Mouse (Mus musculus): ENCODE measurements at regions not wholly inside any gene's neighbourhood (a gene's known extent, or its start where the extent isn't known, plus 50 kb on each side); places are given as distances from the start of the nearest gene placed in this dataset.

- H3K27me3 ChIP-seq (replicated peaks): no peaks in the 10 kb centered on the region
- H3K4me1 ChIP-seq: no peaks in the 10 kb centered on the region
- no peak for ATAC-seq (replicated peaks)
- H3K4me2 ChIP-seq: no peak overlapping the region
- H3K9ac ChIP-seq: no peak overlapping the region
- H3K27ac ChIP-seq: no peak overlapping the region
- 87% methylated on average over 1 of the region's 1 CpGs for WGBS
- no peaks in the 10 kb centered on the region for H3K9me3 ChIP-seq
- H3K4me3 ChIP-seq: no peak overlapping the region
- H3K36me3 ChIP-seq (replicated peaks): no peaks in the 10 kb centered on the region
These were observed 342.1 kb upstream of the Klf6 start for GRCm38 (mm10) chr13:5519181-5519580.

GRCm38 (mm10) chr13:5519600-5519999 is 341.7 kb upstream of the Klf6 start:
- Histone ChIP-seq H3K9ac (no peak overlapping the region), H3K4me1 (no peaks in the 10 kb centered on the region), H3K36me3 (replicated peaks) (no peaks in the 10 kb centered on the region), H3K9me3 (no peaks in the 10 kb centered on the region), H3K27me3 (replicated peaks) (no peaks in the 10 kb centered on the region), H3K27ac (no peak overlapping the region), H3K4me2 (no peak overlapping the region), H3K4me3 (no peak overlapping the region)
- 54% methylated on average over 1 of the region's 1 CpGs for WGBS
- ATAC-seq (replicated peaks): no peak

GRCm38 (mm10) chr13:5527400-5527799 is 333.9 kb upstream of the Klf6 start:
- no peak for ATAC-seq (replicated peaks)
- H3K27me3 ChIP-seq (replicated peaks): no peaks in the 10 kb centered on the region
- H3K36me3 ChIP-seq (replicated peaks): no peaks in the 10 kb centered on the region
- H3K27ac ChIP-seq: no peak overlapping the region
- H3K4me1 ChIP-seq: no peaks in the 10 kb centered on the region
- no peak overlapping the region for H3K9ac ChIP-seq
- no peak overlapping the region for H3K4me3 ChIP-seq
- H3K9me3 ChIP-seq: no peaks in the 10 kb centered on the region
- H3K4me2 ChIP-seq: no peak overlapping the region
- 89% methylated on average over 1 of the region's 1 CpGs for WGBS

DNA sequence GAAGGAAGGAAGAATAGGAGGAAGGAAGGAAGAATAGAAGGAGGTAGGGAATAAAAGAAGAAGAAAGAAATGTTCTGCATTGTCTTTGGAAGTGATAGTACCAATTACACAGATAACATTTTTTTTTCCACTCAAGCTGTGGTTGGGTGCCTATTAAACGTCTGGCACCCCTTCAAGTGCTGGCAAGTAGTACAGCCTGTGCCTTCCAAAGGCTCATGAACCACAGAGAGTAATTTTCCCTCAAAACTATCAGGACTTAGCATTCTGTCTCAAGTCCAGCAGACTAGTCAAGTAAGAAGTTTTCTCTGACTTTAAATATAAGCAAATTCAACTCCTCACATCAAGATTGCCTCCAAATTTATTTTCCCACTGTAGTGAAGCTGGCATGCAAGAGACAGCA is 321.0 kb upstream of the Klf6 start:
- Histone ChIP-seq H3K27ac (no peak overlapping the region), H3K9me3 (no peaks in the 10 kb centered on the region), H3K4me2 (no peak overlapping the region), H3K4me3 (no peak overlapping the region), H3K27me3 (replicated peaks) (no peaks in the 10 kb centered on the region), H3K4me1 (no peaks in the 10 kb centered on the region), H3K36me3 (replicated peaks) (no peaks in the 10 kb centered on the region), H3K9ac (no peak overlapping the region)
- whole genome bisulfite sequencing: 76% methylated on average over 1 of the region's 1 CpGs
- no peak for ATAC-seq (replicated peaks)

- Histone ChIP-seq H3K4me1 (no peaks in the 10 kb centered on the region), H3K4me3 (no peak overlapping the region), H3K27ac (no peak overlapping the region), H3K9ac (no peak overlapping the region), H3K27me3 (replicated peaks) (no peaks in the 10 kb centered on the region), H3K36me3 (replicated peaks) (no peaks in the 10 kb centered on the region), H3K9me3 (no peaks in the 10 kb centered on the region), H3K4me2 (no peak overlapping the region)
- ATAC-seq (replicated peaks): no peak
These were observed 315.8 kb upstream of the Klf6 start for GRCm38 (mm10) chr13:5545521-5545920.

DNA sequence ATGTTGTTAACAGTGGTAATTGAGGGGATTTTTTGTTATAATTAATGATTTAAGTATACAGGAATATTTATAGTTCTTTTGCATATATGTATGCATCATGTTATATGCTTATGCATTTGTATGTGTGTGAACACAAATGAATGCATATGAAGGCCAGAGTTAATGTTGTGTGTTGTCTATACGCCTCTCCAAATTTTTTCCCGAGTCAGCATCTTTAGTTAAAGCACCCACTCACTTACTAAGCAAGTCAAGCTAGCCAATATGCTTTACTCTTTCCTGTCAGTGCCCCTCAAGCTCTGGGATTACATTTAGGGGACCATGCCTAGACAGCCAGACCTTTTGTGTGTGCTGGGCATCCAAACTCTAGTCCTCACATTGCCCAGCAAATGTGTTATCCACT is 315.3 kb upstream of the Klf6 start:
- Histone ChIP-seq H3K27ac (no peak overlapping the region), H3K36me3 (replicated peaks) (no peaks in the 10 kb centered on the region), H3K4me2 (no peak overlapping the region), H3K27me3 (replicated peaks) (no peaks in the 10 kb centered on the region), H3K9ac (no peak overlapping the region), H3K4me3 (no peak overlapping the region), H3K4me1 (no peaks in the 10 kb centered on the region), H3K9me3 (no peaks in the 10 kb centered on the region)
- no peak for ATAC-seq (replicated peaks)
- 94% methylated on average over 2 of the region's 2 CpGs for WGBS

DNA sequence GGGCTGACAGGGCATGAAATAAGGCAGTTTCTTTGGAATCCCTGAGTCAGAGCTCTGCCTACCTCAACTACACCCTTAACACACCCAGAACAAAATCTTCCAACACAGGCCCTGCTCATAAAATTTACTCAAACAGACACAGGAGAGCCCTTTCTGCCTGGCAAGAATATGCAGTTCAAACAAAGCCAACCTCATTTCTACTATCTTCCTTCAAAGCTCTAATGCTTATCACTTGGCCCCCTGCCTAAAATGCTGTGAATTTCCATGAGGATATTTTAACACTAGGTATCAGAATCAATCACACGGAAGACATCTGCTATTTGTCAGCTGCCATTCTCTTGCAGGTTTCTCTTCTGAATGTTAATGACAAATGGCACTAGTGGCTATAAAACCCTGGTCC is 314.3 kb upstream of the Klf6 start:
- ATAC-seq (replicated peaks): no peak
- Histone ChIP-seq H3K4me3 (no peak overlapping the region), H3K36me3 (replicated peaks) (no peaks in the 10 kb centered on the region), H3K4me1 (no peaks in the 10 kb centered on the region), H3K27me3 (replicated peaks) (no peaks in the 10 kb centered on the region), H3K9ac (no peak overlapping the region), H3K9me3 (no peaks in the 10 kb centered on the region), H3K4me2 (no peak overlapping the region), H3K27ac (no peak overlapping the region)
- WGBS: 64% methylated on average over 1 of the region's 1 CpGs

DNA sequence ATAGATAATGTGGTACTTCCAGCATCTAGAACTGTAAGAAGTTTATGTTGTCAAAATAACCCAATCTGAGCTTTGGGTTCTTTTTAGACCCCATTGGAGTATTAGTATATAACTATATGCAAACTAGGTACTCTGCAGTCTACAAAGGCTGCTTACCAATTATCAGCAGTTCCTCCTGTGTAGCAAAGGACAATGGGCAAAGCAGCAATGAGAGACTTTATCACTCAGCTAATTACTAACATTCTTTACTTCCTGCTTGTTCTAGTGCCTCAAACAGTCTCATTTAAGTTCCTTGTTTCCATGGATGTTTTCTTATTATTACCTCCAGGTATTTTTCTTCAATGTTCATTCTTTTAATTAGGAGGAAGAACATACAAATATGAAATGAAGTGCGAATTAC is 312.5 kb upstream of the Klf6 start:
- ATAC-seq (replicated peaks): no peak
- Histone ChIP-seq H3K27ac (no peak overlapping the region), H3K4me1 (no peaks in the 10 kb centered on the region)

GRCm38 (mm10) chr13:5549175-5549574 is 312.1 kb upstream of the Klf6 start:
- no peak overlapping the region for H3K4me3 ChIP-seq
- no peaks in the 10 kb centered on the region for H3K36me3 ChIP-seq (replicated peaks)
- ATAC-seq (replicated peaks): no peak
- no peak overlapping the region for H3K9ac ChIP-seq
- no peaks in the 10 kb centered on the region for H3K4me1 ChIP-seq
- 93% methylated on average over 4 of the region's 4 CpGs for WGBS
- H3K9me3 ChIP-seq: no peaks in the 10 kb centered on the region
- H3K4me2 ChIP-seq: no peak overlapping the region
- no peak overlapping the region for H3K27ac ChIP-seq
- no peaks in the 10 kb centered on the region for H3K27me3 ChIP-seq (replicated peaks)

More for the DNA sequence above, 312.5 kb upstream of the Klf6 start:
- H3K4me2 ChIP-seq: no peak overlapping the region
- H3K36me3 ChIP-seq (replicated peaks): no peaks in the 10 kb centered on the region
- H3K9ac ChIP-seq: no peak overlapping the region
- H3K27me3 ChIP-seq (replicated peaks): no peaks in the 10 kb centered on the region
- H3K4me3 ChIP-seq: no peak overlapping the region
- WGBS: 89% methylated on average over 1 of the region's 1 CpGs
- H3K9me3 ChIP-seq: no peaks in the 10 kb centered on the region

- no peak for ATAC-seq (replicated peaks)
- Histone ChIP-seq H3K4me3 (no peak overlapping the region), H3K9me3 (no peaks in the 10 kb centered on the region), H3K27ac (no peak overlapping the region), H3K4me1 (no peaks in the 10 kb centered on the region), H3K9ac (no peak overlapping the region), H3K4me2 (no peak overlapping the region), H3K27me3 (replicated peaks) (no peaks in the 10 kb centered on the region), H3K36me3 (replicated peaks) (no peaks in the 10 kb centered on the region)
- 95% methylated on average over 7 of the region's 7 CpGs for whole genome bisulfite sequencing
These were observed 311.5 kb upstream of the Klf6 start for GRCm38 (mm10) chr13:5549747-5550146.

GRCm38 (mm10) chr13:5550354-5550753 is 310.9 kb upstream of the Klf6 start:
- Histone ChIP-seq H3K4me1 (no peaks in the 10 kb centered on the region), H3K9ac (no peak overlapping the region), H3K27me3 (replicated peaks) (no peaks in the 10 kb centered on the region), H3K36me3 (replicated peaks) (no peaks in the 10 kb centered on the region), H3K9me3 (no peaks in the 10 kb centered on the region), H3K4me2 (no peak overlapping the region), H3K27ac (no peak overlapping the region), H3K4me3 (no peak overlapping the region)
- ATAC-seq (replicated peaks): no peak
- 100% methylated on average over 3 of the region's 3 CpGs for WGBS

GRCm38 (mm10) chr13:5551131-5551530 is 310.2 kb upstream of the Klf6 start:
- Histone ChIP-seq H3K4me3 (no peak overlapping the region), H3K27ac (no peak overlapping the region), H3K36me3 (replicated peaks) (no peaks in the 10 kb centered on the region), H3K4me1 (no peaks in the 10 kb centered on the region), H3K9ac (no peak overlapping the region), H3K27me3 (replicated peaks) (no peaks in the 10 kb centered on the region), H3K4me2 (no peak overlapping the region), H3K9me3 (no peaks in the 10 kb centered on the region)
- WGBS: 87% methylated on average over 4 of the region's 4 CpGs
- no peak for ATAC-seq (replicated peaks)

GRCm38 (mm10) chr13:5553461-5553860 is 307.8 kb upstream of the Klf6 start:
- no peaks in the 10 kb centered on the region for H3K9me3 ChIP-seq
- no peak for ATAC-seq (replicated peaks)
- no peak overlapping the region for H3K9ac ChIP-seq
- H3K4me2 ChIP-seq: no peak overlapping the region
- H3K36me3 ChIP-seq (replicated peaks): no peaks in the 10 kb centered on the region
- H3K27ac ChIP-seq: no peak overlapping the region
- H3K27me3 ChIP-seq (replicated peaks): no peaks in the 10 kb centered on the region
- H3K4me3 ChIP-seq: no peak overlapping the region
- no peaks in the 10 kb centered on the region for H3K4me1 ChIP-seq

DNA sequence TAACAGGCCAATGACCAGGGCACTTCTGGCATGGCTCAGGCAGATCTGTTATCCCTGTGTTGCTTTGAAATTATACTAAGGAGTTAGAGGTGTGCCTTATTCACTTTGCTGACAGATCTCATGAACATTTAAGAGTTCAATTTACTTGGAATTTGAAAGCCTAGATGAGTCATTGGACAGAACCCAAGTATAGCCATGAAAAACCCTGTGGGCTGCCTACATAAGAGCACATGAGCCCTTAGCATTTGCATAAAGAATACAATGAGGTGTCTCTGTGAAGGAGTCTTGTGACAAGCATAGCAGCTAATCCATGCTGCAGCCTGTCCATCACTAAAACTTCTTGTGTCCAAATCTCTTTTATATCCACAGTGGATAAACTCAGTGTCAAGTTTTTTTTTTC is 303.2 kb upstream of the Klf6 start:
- H3K27me3 ChIP-seq (replicated peaks): no peaks in the 10 kb centered on the region
- H3K4me2 ChIP-seq: no peak overlapping the region
- H3K36me3 ChIP-seq (replicated peaks): no peaks in the 10 kb centered on the region
- no peak overlapping the region for H3K27ac ChIP-seq
- H3K4me3 ChIP-seq: no peak overlapping the region
- H3K9me3 ChIP-seq: no peaks in the 10 kb centered on the region
- H3K9ac ChIP-seq: no peak overlapping the region
- no peaks in the 10 kb centered on the region for H3K4me1 ChIP-seq
- ATAC-seq (replicated peaks): no peak

Measured in midbrain, embryonic 15.5 days (tissue).